Mouse (Mus musculus) embryonic facial prominence, embryonic 14.5 days (tissue): ENCODE measurements around the gene Tgtp2. TPM values are rescaled to one million over a fixed set of nuclear protein-coding genes. Genes with fewer than 3 reads are reported as not detected.
"Not testable (repeated sequence)": the region's sequence is repeated elsewhere in the genome, so short reads cannot be mapped to it uniquely, and the experiment has no call there.

ENCODE experiments used
- ATAC-seq: fragments of 200-750 bp; cut with Nextera tagmentation; 2 replicates; pipeline ENCODE4 v1.8.0; 2017; ENCODE audit warnings: low read depth, moderate number of reproducible peaks, moderate TSS enrichment
- DNase-seq: peaks from one replicate; pipeline ENCODE4 v3.0.0-alpha.2; 2015; ENCODE audit warnings: low spot score
- H3K27ac ChIP-seq: fragments of 300-500 bp; sonication (generic); replicated peaks from 2 replicates; pipeline ENCODE4 v1.5.1; 2014; ENCODE audit warnings: low read depth, mild to moderate bottlenecking, low read length, moderate library complexity
- H3K27me3 ChIP-seq: fragments of 300-500 bp; sonication (generic); replicated peaks from 2 replicates; pipeline ENCODE4 v1.6.1; 2014; ENCODE audit warnings: low read length; ENCODE audit not compliant: control insufficient read depth, insufficient read depth
- H3K36me3 ChIP-seq: fragments of 300-500 bp; sonication (generic); 2 replicates; pipeline ENCODE4 v1.6.1; 2014; ENCODE audit warnings: low read length, mixed read lengths; ENCODE audit not compliant: control insufficient read depth, insufficient read depth
- H3K4me1 ChIP-seq: fragments of 300-500 bp; sonication (generic); 2 replicates; pipeline ENCODE4 v1.6.1; 2014; ENCODE audit warnings: antibody characterized with exemption, low read length; ENCODE audit not compliant: control insufficient read depth, insufficient read depth
- H3K4me2 ChIP-seq: fragments of 300-500 bp; sonication (generic); 2 replicates; pipeline ENCODE4 v1.6.1; 2014; ENCODE audit warnings: low read depth, mild to moderate bottlenecking, low read length, moderate library complexity, mixed read lengths
- H3K4me3 ChIP-seq: fragments of 300-500 bp; sonication (generic); 2 replicates; pipeline ENCODE4 v1.5.1; 2014; ENCODE audit warnings: low read depth, mild to moderate bottlenecking, low read length
- H3K9ac ChIP-seq: fragments of 300-500 bp; sonication (generic); 2 replicates; pipeline ENCODE4 v1.6.1; 2014; ENCODE audit warnings: low read depth, mild to moderate bottlenecking, low read length, moderate library complexity, mixed read lengths
- H3K9me3 ChIP-seq: fragments of 300-500 bp; sonication (generic); 2 replicates; pipeline ENCODE4 v1.6.1; 2016; ENCODE audit warnings: low read length; ENCODE audit not compliant: control insufficient read depth
- WGBS: fragments of 180-500 bp; shearing (Covaris S2); extraction: QIAGEN DNeasy Blood & Tissue Kit; methylation state at CpG from one replicate; pipeline ENCODE4 v1.1.7; 2014; 5-methylcytosine and 5-hydroxymethylcytosine counted together
- polyA plus RNA-seq: library from polyadenylated mRNA; unstranded; fragments of >200 nt; fragmentation: Nextera tagmentation; extraction: Ambion mirVana; gene quantifications from 2 replicates; pipeline ENCODE4 v1.2.1, GENCODE M21; 2014

Tgtp2 gene
- polyA plus RNA-seq, result 0.11 and 0.28 TPM in 2 replicates

- not testable (repeated sequence) for H3K4me1 ChIP-seq, H3K27ac ChIP-seq, H3K9ac ChIP-seq, H3K9me3 ChIP-seq, H3K36me3 ChIP-seq, H3K4me3 ChIP-seq, ATAC-seq, DNase-seq, H3K4me2 ChIP-seq, H3K27me3 ChIP-seq
- WGBS, result 78% methylated on average over 5 of the region's 5 CpGs
Measured at GRCm38 (mm10) chr11:49063713-49064469, at the start of gene Tgtp2. Gene Tgtp2, minus strand, starts transcription at chr11:49064206.

- no peak for DNase-seq
Measured at GRCm38 (mm10) chr11:49112624-49113219, 48.7 kb upstream of the Tgtp2 start.

GRCm38 (mm10) chr11:49111000-49111399 is 47.0 kb upstream of the Tgtp2 start:
- ATAC-seq (no peak), DNase-seq (no peak)
- H3K9ac ChIP-seq, result no peak overlapping the region
- no peak overlapping the region for H3K27ac ChIP-seq
- no peak overlapping the region for H3K4me3 ChIP-seq
- H3K4me2 ChIP-seq, result no peak overlapping the region
- 48% methylated on average over 1 of the region's 1 CpGs for WGBS
- no peaks in the 10 kb centered on the region for H3K9me3 ChIP-seq
- H3K27me3 ChIP-seq, result no peaks in the 10 kb centered on the region
- H3K4me1 ChIP-seq, result no peaks in the 10 kb centered on the region
- no peaks in the 10 kb centered on the region for H3K36me3 ChIP-seq

More at GRCm38 (mm10) chr11:49112624-49113219, 48.7 kb upstream of the Tgtp2 start:
- Histone ChIP-seq H3K4me2 (no peak overlapping the region), H3K9ac (no peak overlapping the region), H3K9me3 (no peaks in the 10 kb centered on the region), H3K4me1 (no peaks in the 10 kb centered on the region), H3K4me3 (no peak overlapping the region), H3K27ac (no peak overlapping the region), H3K36me3 (no peaks in the 10 kb centered on the region), H3K27me3 (no peaks in the 10 kb centered on the region)
- WGBS, result 82% methylated on average over 6 of the region's 6 CpGs
- no peak for ATAC-seq

GRCm38 (mm10) chr11:49108833-49109232 is 44.8 kb upstream of the Tgtp2 start:
- Histone ChIP-seq H3K27ac (no peak overlapping the region), H3K27me3 (no peaks in the 10 kb centered on the region), H3K9me3 (no peaks in the 10 kb centered on the region), H3K4me1 (no peaks in the 10 kb centered on the region), H3K4me2 (no peak overlapping the region), H3K4me3 (no peak overlapping the region), H3K9ac (no peak overlapping the region), H3K36me3 (no peaks in the 10 kb centered on the region)
- ATAC-seq (no peak), DNase-seq (no peak)
- 30% methylated on average over 1 of the region's 1 CpGs for WGBS

- H3K4me3 ChIP-seq, result no peak overlapping the region
- H3K4me1 ChIP-seq, result no peaks in the 10 kb centered on the region
- no peak overlapping the region for H3K9ac ChIP-seq
- H3K4me2 ChIP-seq, result no peak overlapping the region
- no peak overlapping the region for H3K27ac ChIP-seq
- H3K36me3 ChIP-seq, result no peaks in the 10 kb centered on the region
- H3K27me3 ChIP-seq, result no peaks in the 10 kb centered on the region
- no peaks in the 10 kb centered on the region for H3K9me3 ChIP-seq
- 55% methylated on average over 10 of the region's 10 CpGs for WGBS
- ATAC-seq (no peak), DNase-seq (no peak)
Measured at GRCm38 (mm10) chr11:49107650-49108537, 43.9 kb upstream of the Tgtp2 start.

GRCm38 (mm10) chr11:49105752-49106151 is 41.7 kb upstream of the Tgtp2 start:
- no peak overlapping the region for H3K9ac ChIP-seq
- ATAC-seq (no peak), DNase-seq (no peak)
- H3K4me1 ChIP-seq, result no peaks in the 10 kb centered on the region
- 71% methylated on average over 1 of the region's 1 CpGs for WGBS
- no peak overlapping the region for H3K4me2 ChIP-seq
- H3K27ac ChIP-seq, result no peak overlapping the region
- H3K4me3 ChIP-seq, result no peak overlapping the region
- H3K27me3 ChIP-seq, result no peaks in the 10 kb centered on the region
- no peaks in the 10 kb centered on the region for H3K36me3 ChIP-seq
- no peaks in the 10 kb centered on the region for H3K9me3 ChIP-seq

- Histone ChIP-seq H3K36me3 (no peaks in the 10 kb centered on the region), H3K4me1 (no peaks in the 10 kb centered on the region), H3K9ac (no peak overlapping the region), H3K9me3 (no peaks in the 10 kb centered on the region), H3K27ac (no peak overlapping the region), H3K27me3 (no peaks in the 10 kb centered on the region), H3K4me3 (no peak overlapping the region), H3K4me2 (no peak overlapping the region)
- peak; percentile 65; the same call in 1 of the 2 replicates for ATAC-seq
- 14% methylated on average over 8 of the region's 8 CpGs for WGBS
- peak; percentile 89 for DNase-seq
Measured at GRCm38 (mm10) chr11:49103047-49103693, 39.2 kb upstream of the Tgtp2 start.

GRCm38 (mm10) chr11:49101500-49101899 is 37.5 kb upstream of the Tgtp2 start:
- H3K9ac ChIP-seq, result no peak overlapping the region
- no peak overlapping the region for H3K27ac ChIP-seq
- no peaks in the 10 kb centered on the region for H3K4me1 ChIP-seq
- no peak overlapping the region for H3K4me3 ChIP-seq
- H3K27me3 ChIP-seq, result no peaks in the 10 kb centered on the region
- no peaks in the 10 kb centered on the region for H3K9me3 ChIP-seq
- no peak overlapping the region for H3K4me2 ChIP-seq
- WGBS, result 40% methylated on average over 5 of the region's 5 CpGs
- DNase-seq, result no peak
- no peak for ATAC-seq
- H3K36me3 ChIP-seq, result no peaks in the 10 kb centered on the region
